Mouse (Mus musculus) frontal cortex, postnatal 10 days (tissue): Measurements from ENCODE around the gene Dnaja2.

Source experiments
- DNase-seq, 2 experiments: peaks; one replicate each; pipeline ENCODE4 v3.0.0; 2022; ENCODE audit warnings: low spot score in 2 of 2, mixed read lengths in 1 of 2

Gene Dnaja2

GRCm38 (mm10) chr8:85556986-85557600, 1.9 kb upstream of the Dnaja2 start:
- no peak for DNase-seq

DNA sequence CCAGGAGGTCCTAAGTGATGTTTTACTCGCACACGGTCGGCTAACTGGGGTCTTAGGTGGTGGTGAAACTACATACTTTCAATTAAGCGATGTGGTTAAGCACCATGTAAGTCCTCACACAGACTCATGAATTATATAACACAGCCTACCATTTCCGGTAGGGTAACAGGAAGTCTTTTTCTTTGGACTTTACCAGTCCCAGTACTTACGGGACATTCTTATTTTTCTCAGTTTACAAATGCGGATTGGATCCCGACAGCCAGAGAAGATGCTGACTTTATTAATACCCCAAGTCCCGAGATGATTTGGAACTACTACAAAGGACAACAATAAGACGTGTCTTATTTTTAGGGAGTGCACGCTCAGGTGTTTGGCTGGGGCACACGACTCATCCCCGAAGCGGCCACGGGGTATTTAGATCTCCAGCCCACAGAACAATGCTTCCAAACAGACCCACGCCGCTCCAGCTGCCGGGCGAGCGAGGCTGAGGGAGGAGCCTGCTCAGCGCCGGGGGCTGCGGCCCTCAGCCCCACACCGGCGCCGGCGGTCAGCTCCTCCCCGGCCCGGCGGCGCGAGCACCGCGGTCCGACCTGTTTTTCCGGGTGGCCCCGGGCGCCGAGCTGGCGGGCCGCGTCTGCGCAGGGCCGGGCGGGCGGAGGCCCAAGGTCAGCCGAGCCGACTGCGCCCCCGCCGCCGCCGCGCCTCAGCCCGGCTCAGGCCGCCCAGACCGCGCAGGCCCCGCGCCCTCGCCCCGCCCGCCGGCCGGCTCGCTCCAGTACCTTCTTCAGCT, 558 bp downstream of the Dnaja2 start:
- no peak for DNase-seq

- no peak for DNase-seq
Observed at GRCm38 (mm10) chr8:85551934-85552333, 3.2 kb downstream of the Dnaja2 start.

DNA sequence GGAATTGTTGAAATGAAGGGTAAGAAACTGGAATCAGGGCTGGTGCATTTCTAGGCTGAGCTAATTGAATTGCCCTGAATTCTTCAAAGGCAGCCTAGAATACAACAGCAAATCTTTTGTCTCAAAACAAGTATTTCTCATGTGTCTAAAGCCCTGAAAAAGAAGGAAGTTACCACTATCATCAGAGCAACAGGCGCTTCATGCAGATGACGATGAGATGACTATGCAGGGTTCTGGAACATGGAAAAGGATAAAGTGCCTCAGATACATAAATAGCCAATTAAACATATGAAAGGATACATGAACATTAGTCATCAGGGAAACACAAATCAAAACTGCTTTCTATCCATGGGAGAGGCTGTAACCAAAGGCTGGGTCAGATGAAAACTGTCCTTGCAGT, 18.8 kb downstream of the Dnaja2 start:
- DNase-seq = no peak

DNA sequence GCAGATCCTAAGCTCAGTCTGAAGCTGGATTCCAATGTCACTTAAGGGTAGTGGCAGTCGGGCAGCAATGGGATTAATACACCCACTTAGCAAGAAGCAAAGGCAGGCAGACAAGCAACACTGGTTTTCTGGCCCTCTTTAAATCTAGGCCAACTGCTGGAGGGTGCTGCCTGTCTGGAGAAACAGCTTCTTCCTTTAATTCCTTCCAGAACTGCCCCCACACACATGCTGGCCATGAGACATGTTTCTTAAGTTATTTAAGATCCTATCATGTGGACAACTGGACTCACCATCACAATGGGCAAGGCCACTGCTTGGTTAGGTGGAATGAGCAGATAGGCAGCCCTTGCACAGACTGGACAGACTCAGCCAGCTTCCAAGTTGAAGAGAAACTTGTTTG, 21.0 kb downstream of the Dnaja2 start:
- DNase-seq = no peak

GRCm38 (mm10) chr8:85533434-85533833, 21.7 kb downstream of the Dnaja2 start:
- DNase-seq = no peak

- DNase-seq = no peak
Observed at GRCm38 (mm10) chr8:85532843-85533242, 22.3 kb downstream of the Dnaja2 start.

- DNase-seq = no peak
Observed at GRCm38 (mm10) chr8:85531471-85531870, 23.7 kb downstream of the Dnaja2 start.

- no peak for DNase-seq
Observed at GRCm38 (mm10) chr8:85530717-85531116, 24.4 kb downstream of the Dnaja2 start.

DNA sequence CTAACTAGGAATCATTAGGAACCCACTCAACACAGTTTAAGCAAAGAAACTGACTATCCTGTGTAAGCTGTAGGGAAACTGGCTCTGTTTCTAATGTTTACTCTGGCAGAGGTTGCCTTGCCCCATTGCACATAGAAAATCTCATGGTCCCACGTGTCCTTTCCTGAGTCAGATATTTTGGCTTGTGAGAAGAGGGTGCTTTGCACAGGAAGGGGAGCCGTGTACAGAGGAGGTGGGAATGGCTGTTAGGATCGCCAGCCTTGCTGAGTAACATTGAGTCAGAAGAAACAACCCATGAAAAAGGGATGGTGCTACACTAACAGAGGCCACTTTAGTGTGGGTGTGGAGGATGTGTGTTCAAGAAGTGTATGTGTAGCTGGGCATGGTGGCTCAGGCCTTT, 26.2 kb downstream of the Dnaja2 start:
- no peak for DNase-seq

DNA sequence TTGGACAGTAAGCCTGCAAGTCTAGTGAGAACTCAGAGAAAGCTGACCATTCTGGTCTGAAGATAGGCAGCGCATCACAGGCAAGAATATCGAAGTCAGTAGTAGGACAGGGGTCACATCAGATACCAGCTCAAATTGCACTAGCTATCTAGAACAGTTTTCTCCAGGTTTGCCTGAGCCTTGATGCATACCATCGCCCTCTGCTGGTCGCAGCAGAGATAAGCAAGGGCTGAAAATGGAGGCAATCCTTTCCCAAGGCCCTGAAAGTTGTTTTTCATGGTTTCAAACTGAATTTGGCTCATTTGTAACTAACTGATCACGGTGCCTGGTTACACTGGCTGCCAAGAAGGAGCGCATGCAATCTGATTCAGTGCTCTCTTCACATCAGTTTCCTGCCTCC, 29.0 kb downstream of the Dnaja2 start:
- DNase-seq = peak in 1 of 2 experiments; percentile 53

DNA sequence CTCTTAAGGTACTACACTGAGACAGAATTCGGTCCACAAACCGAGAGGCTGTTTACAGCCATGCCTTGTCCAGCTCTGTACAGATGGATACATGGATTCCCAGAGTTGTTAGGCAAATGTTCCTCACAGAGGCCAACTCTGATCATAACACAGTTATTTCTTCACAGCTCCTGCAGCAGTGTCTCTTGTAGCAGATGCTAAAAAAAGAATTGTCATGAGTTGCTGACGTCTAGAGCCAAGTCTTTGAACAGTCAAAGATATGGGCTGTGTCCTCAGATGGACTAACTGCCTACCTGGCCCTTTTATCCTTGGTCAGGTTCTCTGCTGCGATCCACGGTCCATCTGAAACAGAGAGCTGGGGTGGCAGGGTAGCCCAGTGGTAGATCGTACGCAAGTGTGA, 31.1 kb downstream of the Dnaja2 start:
- DNase-seq = no peak

GRCm38 (mm10) chr8:85521332-85521731, 33.8 kb downstream of the Dnaja2 start:
- DNase-seq = no peak

DNA sequence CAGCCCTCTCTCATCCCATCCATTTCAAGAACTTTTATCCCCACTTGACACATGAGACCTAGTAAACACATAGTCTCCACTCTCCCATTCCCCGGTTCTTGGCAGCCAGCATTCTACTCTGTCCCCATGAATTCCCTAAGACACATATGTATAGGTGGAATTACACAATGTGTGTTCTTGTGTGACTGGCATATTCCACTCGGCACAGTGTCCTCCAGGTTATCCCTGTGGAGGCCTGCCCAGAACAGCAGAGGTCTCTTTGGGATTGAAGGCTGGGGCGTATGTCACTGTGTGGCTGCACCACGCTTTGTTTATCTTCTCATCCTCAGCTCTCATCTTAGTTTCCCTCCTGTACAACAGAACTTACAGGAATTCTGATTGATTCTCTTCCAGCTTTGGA, 34.6 kb downstream of the Dnaja2 start:
- no peak for DNase-seq

GRCm38 (mm10) chr8:85517956-85518355, 37.2 kb downstream of the Dnaja2 start:
- no peak for DNase-seq

DNA sequence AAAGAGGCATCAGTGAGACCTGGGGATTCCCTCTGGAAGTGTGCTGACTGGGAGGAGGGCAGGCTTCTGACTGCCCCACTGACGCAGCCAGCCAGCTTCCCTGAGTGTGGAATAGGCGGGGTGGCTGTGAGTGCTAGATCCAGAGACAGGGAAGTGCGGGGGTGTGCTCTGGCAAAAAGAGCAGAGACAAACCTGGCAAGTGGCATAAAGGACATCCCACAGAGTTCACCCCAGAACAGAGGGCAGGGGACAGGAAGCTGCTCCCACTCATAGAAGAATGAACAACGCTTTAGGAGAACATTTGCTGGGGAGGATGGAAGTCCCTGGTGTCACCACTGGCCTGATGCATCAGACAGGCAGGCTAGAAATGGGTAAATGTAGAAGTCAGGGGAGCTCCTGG, 37.8 kb downstream of the Dnaja2 start:
- DNase-seq = no peak

DNA sequence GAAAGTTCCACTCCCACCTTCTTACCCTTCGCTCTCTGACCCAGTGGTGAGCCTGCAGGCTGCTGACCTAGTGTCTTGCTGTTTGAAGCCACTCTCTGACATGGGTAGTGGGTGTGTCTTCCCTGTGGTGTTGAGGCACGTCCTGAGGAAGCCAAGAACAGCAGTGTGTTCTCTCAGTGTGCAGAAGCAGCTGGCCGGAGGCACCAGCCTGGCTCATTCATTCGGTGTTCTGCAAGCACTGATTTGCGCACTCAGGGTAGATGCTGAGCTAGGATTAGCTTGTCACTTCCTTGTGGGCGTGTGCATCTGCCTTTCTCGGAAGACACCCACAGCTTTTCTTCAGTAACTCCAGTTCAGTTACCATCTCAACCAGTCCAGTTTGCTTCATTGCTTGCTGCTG, 39.8 kb downstream of the Dnaja2 start:
- DNase-seq = peak; percentile 51 to 64

GRCm38 (mm10) chr8:85513283-85513682, 41.9 kb downstream of the Dnaja2 start:
- no peak for DNase-seq

DNA sequence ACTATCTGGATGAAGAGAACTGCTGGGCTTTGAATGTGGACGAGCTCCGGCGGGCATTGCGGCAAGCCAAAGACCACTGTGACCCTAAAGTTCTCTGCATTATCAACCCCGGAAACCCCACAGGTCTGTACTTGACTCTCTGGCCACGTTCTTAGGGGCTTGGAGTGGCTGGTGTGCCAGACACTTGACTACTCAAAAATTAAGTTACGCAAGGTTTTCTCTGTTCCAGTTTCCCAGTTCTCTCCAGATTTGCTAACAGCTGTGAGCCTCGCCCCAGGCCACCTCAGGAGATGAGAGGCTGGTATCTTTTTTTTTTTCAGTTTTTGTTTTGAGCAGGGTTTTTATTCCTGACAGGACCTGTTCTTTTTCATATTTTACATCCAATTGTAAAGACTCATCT, 42.9 kb downstream of the Dnaja2 start:
- DNase-seq = no peak

DNA sequence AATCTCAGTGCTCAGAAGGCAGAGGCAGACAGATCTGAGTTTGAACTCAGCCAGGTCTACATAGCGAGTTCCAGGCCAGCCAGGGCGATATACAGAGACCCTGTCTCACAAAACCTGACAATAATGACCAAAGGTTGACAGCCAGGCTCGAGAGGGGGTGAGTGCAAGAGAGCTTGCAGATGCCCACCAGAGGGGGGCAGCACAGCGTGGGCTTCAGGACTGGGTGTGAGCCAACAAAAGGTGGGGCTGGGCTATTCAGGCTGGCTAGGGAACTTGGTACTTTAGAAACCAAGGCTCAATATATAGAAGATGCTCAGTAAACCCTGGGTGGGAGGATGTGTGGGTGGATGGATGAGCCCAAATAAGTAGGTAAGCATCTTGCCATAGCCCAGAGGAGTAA, 46.5 kb downstream of the Dnaja2 start:
- no peak for DNase-seq

- no peak for DNase-seq
Observed at GRCm38 (mm10) chr8:85506620-85507019, 48.5 kb downstream of the Dnaja2 start.

DNA sequence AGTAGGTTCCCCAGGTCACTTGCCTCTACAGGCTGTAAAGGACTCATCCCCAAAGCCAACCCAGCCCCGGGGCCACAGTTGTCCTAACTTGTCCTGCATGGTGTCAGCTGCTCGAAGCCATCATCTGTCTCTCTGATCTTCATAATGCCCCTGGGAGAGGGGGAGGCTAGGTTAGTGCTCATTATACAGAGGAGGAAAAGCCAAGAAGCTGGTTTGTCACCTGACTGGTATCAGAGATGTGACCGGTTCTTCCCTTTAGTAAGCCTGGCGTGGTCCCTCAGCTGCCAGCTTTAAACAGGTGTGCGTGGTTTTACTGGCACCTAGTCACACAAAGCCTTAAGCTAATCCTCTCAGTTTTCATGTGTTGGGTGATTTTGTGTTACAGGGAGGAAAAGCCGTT, 50.4 kb downstream of the Dnaja2 start:
- no peak for DNase-seq

- no peak for DNase-seq
Observed at GRCm38 (mm10) chr8:85503065-85503464, 52.1 kb downstream of the Dnaja2 start.

DNA sequence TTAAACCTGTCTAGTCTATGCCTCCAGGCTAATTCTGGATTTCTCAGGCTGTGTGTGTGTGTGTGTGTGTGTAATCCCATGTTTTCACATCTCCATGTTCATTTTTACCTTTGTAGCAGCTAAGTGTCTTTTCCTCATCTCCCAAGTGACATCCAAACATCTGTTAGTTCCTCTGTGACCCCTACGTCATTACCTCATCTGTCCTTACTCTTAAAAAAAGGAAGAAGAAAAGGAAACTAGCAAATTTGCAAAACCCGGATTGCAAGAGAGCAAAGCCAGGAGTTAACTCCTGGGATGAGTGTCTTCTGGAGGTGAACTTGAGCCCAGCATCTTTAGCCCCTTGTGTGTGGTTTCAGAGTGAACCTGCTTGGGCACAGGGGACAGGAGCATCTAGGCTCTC, 52.8 kb downstream of the Dnaja2 start:
- DNase-seq = no peak
